Mouse (Mus musculus): ENCODE measurements at regions not wholly inside any gene's neighbourhood (a gene's known extent, or its start where the extent isn't known, plus 50 kb on each side); places are given as distances from the start of the nearest gene placed in this dataset.

DNA sequence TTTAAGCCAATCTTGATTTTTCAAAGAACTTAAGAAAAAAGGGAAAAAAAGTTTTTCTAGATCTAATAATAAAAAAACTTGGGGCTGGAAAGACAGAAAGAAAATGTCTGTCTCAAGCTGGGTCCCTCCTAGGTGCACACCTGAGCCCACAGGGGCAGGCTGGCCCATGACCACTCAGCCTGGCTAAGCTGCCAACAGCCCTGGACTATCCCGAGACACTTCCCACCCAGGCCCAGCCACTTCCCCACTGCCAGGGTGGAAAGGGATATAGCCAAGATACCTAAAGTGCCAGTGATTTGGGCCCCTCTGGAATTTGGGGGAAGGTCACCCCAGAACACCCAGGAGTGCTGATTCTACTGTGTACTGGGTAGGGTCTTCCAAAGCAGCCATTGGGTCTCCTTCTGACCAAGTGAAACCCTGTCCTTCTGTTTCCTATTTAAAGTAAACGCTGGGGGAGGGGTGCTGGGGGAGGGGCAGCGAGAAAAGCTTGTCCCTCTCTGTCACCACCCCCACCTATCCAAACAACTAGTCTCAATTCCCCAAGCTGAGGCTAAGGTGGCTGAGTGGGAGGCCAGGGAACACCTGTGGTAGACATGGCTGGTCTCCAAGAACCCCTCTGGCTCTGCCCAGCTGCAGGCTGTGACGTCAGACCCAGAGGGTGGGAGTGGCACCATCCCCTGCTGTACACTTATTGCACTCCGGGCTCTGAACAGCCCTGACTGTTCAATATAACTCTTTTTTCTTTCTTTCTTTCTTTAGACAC lies 62.6 kb downstream of the Mcfd2 start:
- peak in 1 of 2 experiments; percentile 21 for DNase-seq (ENCODE audit: low spot score in 2 of 2)

DNA sequence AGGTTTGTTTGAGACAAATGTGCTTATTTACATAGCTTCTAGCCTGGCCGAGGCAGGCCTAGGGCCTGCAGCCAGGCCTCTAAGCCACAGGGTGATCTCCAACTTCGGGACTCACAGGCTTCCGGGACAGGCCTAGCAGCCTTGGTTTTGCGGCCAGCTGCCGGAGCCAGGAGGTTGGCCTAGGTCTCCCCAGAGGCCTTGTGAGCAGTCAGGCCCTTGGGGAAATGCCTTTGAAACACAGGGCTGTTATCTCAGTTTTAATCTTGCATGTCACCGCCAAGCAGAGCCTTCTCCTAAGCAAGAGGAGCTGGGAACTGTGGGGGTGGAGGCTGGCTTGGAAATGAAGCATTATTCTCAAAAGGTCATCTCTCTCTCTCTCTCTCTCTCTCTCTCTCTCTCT lies 63.2 kb downstream of the Mcfd2 start:
- peak; percentile 62 to 67 for DNase-seq (ENCODE audit: low spot score in 2 of 2)

DNA sequence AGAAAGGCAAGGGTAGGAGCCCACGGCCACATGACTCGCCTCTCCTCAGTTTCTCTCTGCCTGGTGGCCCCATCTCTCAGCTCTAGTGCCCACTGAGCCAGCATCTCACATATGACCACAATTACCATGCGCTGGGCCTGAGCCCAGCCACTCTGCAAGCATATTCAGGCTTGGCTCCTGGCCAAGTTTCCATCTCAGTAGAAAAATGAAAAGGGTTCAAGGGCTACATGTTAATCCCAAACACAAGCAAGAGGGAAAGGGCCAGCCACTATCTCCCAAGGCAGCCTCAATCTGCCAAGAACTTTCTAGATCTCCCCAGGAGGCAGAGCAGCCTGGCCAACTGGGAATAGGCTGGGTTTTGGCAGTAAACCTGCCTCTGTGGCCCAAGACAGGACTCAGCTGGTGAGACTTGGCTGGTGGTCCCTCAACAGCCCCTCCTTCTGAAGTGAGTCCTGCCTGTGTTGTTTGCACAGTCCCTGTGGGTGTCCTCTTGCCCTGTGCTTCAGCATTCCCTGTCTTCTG lies 65.0 kb downstream of the Mcfd2 start:
- DNase-seq (ENCODE audit: low spot score in 2 of 2), result peak; percentile 60 to 61

DNA sequence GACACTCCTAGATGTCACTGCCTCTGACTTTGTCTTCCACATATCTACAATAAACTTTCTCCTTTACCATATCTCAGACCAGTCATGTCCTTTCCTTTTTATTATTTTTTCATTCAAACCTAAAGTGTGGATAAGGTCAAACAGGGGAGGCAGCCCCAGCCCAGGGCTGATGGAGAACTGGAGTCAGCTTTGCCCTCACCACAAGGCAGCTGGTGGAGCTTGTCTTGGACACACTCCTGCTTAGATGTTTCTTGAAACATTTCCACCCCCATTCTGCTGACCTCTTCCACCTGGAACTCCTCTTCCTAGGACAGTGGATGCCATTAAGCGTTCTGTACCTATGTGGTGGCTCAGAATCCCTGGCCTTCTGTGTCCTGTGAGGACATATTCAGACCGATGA lies 65.6 kb downstream of the Mcfd2 start:
- no peak for DNase-seq (ENCODE audit: low spot score in 2 of 2)

DNA sequence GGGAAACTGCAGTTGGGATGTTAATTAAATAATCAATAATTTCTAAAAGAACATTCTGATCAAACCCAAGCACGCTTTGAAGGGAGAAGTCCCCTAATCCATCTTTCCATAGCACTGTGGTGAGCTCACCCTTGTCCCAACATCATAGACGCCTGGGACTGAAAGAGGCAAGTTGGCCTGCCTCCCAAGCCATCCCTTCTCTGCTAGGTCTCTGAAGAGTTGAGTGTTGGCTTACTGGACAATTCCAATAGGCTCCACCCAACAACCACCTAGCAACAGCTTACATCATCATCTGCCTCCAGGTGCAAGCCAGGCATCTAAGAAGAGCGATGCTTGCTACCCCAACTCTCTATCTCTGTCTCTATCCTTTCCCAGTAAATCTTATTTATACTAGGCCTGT lies 66.6 kb downstream of the Mcfd2 start:
- DNase-seq (ENCODE audit: low spot score in 2 of 2), result no peak

DNA sequence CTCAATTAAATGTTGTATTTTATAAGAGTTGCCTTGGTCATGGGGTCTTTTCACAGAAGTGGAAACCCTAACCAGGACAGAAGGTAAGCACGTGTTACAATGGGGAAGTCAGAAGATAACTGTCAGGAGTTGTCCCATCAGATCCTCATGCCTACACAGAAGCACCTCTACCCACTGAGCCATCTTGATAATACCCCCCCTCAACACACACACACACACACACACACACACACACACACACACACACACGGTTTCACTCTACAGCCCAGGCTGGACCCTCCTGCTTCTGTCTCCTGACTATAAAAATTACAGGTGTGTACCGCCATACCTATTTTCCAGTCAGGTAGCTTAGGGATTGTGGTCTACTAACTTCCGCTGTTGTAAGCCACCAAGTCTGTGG lies 68.3 kb downstream of the Mcfd2 start:
- no peak for DNase-seq (ENCODE audit: low spot score in 2 of 2)

DNA sequence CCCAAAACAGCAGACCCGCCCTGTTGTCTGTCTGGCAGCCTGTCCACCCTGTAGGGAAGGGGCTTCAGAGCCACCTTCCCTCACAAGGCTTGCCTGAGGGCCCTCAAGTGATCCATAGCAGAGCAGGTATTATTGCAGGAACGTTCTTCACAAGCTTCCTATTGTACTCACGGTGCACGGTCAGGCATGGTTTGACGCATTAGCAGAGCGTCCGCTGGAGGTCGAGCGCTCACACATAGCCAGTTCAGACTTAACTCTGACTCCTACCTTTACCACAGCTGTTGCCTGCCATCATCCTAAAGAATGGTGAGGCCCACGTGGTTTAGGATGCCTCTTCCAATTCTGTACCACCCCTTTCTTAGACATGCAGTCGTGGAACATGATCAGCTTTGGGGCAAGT lies 71.1 kb downstream of the Mcfd2 start:
- DNase-seq (ENCODE audit: low spot score in 2 of 2), result no peak

DNA sequence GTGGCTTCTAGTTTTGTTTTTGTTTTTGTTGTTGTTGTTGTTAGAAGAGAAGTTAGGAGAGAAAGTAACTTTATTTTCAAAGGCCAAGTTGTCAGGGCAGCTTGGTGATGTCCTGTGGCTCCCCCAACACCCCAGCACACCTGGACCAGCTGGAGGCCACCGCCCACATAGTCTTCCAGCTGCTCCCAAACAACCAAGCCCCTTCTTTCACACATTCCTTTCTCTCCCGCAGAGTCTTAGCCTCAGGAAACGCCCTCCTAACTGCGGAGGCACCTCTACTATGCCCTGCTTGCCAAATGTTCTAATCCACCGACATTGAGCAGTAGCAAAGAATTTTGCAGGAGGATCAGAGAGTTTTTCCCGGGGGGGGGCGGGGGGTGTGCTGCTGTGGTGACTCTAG lies 72.3 kb downstream of the Mcfd2 start:
- no peak for DNase-seq (ENCODE audit: low spot score in 2 of 2)

DNA sequence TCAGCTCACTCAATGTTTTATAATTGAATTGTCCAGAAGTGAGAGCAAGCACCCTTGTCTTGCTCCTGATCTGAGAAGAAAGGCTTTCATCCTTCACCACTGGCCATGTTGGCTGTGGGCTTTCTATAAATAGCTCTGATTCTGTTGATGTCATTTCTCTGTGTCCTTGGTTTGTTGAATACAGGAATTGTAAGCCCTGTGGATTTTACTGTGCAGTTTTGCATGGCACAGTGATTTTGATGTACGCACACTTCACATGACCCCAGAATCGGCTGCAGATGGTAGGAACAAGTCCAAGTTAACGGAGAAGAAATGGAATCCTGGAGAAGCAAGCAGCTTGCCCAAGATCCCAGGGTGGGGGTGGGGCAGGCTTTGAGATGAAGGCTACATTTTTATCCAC lies 76.1 kb downstream of the Mcfd2 start:
- DNase-seq (ENCODE audit: low spot score in 2 of 2), result no peak

Measured in adrenal gland, adult 18-20 months (tissue).